Mouse (Mus musculus) intestine, postnatal 0 days (tissue): ENCODE results near the gene Kpna4. TPM values are rescaled to one million over a fixed set of nuclear protein-coding genes. Genes with fewer than 3 reads are reported as not detected.
"Not testable (repeated sequence)": the region's sequence is repeated elsewhere in the genome, so short reads cannot be mapped to it uniquely, and the experiment has no call there.

ENCODE experiments used
- ATAC-seq: fragments of 200-750 bp; cut with Nextera tagmentation; 2 replicates; pipeline ENCODE4 v1.8.0; 2017; ENCODE audit warnings: mild to moderate bottlenecking, moderate TSS enrichment, moderate library complexity
- H3K27ac ChIP-seq: fragments of 300-500 bp; sonication (generic); 2 replicates; pipeline ENCODE4 v1.5.1; 2014; ENCODE audit warnings: mild to moderate bottlenecking, low read depth, low read length, moderate library complexity
- H3K27me3 ChIP-seq: fragments of 300-500 bp; sonication (generic); replicated peaks from 2 replicates; pipeline ENCODE4 v1.6.1; 2014; ENCODE audit warnings: low read length, mixed read lengths; ENCODE audit not compliant: control insufficient read depth, insufficient read depth
- H3K36me3 ChIP-seq: fragments of 300-500 bp; sonication (generic); 2 replicates; pipeline ENCODE4 v1.6.1; 2014; ENCODE audit warnings: mild to moderate bottlenecking, moderate library complexity; ENCODE audit not compliant: control insufficient read depth, insufficient read depth
- H3K4me1 ChIP-seq: fragments of 300-500 bp; sonication (generic); replicated peaks from 2 replicates; pipeline ENCODE4 v1.6.1; 2014; ENCODE audit warnings: antibody characterized with exemption, low read length, mixed read lengths; ENCODE audit not compliant: control insufficient read depth, insufficient read depth
- H3K4me2 ChIP-seq: fragments of 300-500 bp; sonication (generic); replicated peaks from 2 replicates; pipeline ENCODE4 v1.6.1; 2014; ENCODE audit warnings: low read depth, mild to moderate bottlenecking, moderate library complexity
- H3K4me3 ChIP-seq: fragments of 300-500 bp; sonication (generic); 2 replicates; pipeline ENCODE4 v1.5.1; 2014; ENCODE audit warnings: low read depth, low read length
- H3K9ac ChIP-seq: fragments of 300-500 bp; sonication (generic); 2 replicates; pipeline ENCODE4 v1.6.1; 2014; ENCODE audit warnings: mild to moderate bottlenecking, low read depth, low read length
- H3K9me3 ChIP-seq: fragments of 300-500 bp; sonication (generic); 2 replicates; pipeline ENCODE4 v1.6.1; 2016; ENCODE audit warnings: mixed run types; ENCODE audit not compliant: control insufficient read depth
- CTCF ChIP-seq: sonication (generic); IDR thresholded peaks from 2 replicates; pipeline ENCODE4 v1.5.1; 2016; ENCODE audit warnings: low read depth, mild to moderate bottlenecking, control low read depth, antibody characterized with exemption, moderate library complexity
- WGBS: fragments of 180-500 bp; shearing (Covaris S2); extraction: QIAGEN DNeasy Blood & Tissue Kit; methylation state at CpG from one replicate; pipeline ENCODE4 v1.1.7; 2014; 5-methylcytosine and 5-hydroxymethylcytosine counted together
- polyA plus RNA-seq: library from polyadenylated mRNA; unstranded; fragments of >200 nt; fragmentation: Nextera tagmentation; extraction: Ambion mirVana; gene quantifications from 2 replicates; pipeline ENCODE4 v1.2.1, GENCODE M21; 2015

Kpna4 gene
- polyA plus RNA-seq, 1 experiment from 2014 or later, result 18.1 TPM

DNA sequence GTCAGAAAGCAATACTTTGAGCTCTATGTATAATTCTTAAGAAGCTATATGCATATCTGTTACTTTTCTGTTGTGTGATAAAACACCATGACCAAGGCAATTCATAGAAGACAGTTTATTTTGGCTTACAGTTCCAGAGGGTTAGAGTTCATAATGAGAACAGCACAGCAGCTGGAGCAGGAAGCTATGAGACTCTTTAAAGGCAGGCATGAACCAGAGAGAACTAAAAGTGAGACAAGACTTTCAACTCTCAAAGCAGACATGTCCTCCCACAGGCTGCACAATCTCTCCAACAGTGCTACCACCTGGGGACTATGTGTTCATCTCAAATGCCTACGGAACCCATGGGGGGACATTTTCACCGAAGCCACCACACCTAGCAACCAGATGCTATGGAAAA lies 86.8 kb downstream of the Kpna4 start:
- TF ChIP-seq CTCF, result no peak
- 96% methylated on average over 2 of the region's 2 CpGs for WGBS
- H3K4me1 ChIP-seq, result no peaks in the 10 kb centered on the region
- no peak overlapping the region for H3K4me2 ChIP-seq
- no peak overlapping the region for H3K4me3 ChIP-seq
- no peaks in the 10 kb centered on the region for H3K36me3 ChIP-seq
- H3K27me3 ChIP-seq, result no peaks in the 10 kb centered on the region
- no peak overlapping the region for H3K9ac ChIP-seq
- H3K9me3 ChIP-seq, result no peaks in the 10 kb centered on the region
- ATAC-seq, result no peak
- no peak overlapping the region; the same call in 1 of the 2 replicates for H3K27ac ChIP-seq

DNA sequence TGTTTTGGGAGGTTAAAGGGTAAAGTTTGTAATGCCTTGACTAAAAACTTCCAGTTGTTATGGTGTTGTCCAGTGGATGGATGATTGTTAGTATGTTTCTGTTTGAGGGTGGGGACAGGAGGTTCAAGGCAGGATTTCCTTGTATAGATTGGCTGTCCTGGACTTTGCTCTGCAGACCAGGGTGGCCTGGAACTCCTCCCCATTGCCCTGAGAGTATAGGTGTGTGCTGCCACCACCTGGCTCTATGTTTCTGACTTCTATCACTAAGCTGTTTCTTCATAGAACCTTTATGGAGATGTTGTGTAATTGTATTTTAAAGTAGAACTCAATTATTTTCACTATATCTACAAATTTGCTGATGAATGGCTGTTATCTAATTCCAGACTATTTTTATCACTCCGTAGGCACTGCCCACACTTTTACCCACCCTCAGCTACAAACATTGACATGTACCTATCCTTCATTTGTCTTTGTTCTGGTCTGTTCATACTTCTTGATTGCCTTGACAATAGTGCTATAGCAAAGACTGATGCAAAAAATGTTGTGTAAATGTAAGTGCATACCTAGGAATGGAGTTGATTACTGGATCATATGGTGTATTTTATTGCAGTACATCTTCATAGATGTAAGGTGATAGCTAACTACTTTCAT lies 100.7 kb downstream of the Kpna4 start:
- H3K27ac ChIP-seq, result no peak overlapping the region
- 54% methylated on average over 1 of the region's 1 CpGs for WGBS
- H3K9ac ChIP-seq, result no peak overlapping the region
- ATAC-seq, result peak; percentile 97
- H3K4me1 ChIP-seq, result no peaks in the 10 kb centered on the region
- H3K4me3 ChIP-seq, result no peak overlapping the region
- H3K4me2 ChIP-seq, result no peak overlapping the region
- H3K27me3 ChIP-seq, result no peaks in the 10 kb centered on the region
- H3K36me3 ChIP-seq, result peaks cover 59% of the 10 kb centered on the region
- H3K9me3 ChIP-seq, result no peaks in the 10 kb centered on the region
- peak; percentile 71 for TF ChIP-seq CTCF

DNA sequence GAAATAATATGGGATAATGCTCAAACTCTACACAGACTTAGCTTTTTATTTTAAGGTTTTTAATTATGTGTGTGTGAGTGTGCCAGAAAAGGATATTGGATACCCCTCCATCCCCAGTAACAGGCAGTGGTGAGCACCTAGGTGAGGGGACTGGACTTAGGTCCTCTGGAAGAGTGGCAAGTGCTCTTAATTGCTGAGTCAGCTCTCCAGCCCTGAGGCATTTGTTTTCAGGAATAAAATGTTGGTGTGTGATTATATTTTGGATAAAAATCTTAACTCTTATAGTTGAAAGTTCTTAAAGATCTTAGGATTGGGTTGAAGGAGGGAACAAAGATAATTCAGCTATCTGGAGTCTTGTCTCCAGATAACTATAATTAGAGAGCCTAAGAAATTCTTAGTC lies 106.1 kb downstream of the Kpna4 start:
- Histone ChIP-seq H3K27ac (no peak overlapping the region), H3K36me3 (peaks cover 48% of the 10 kb centered on the region), H3K9me3 (no peaks in the 10 kb centered on the region), H3K4me2 (no peak overlapping the region), H3K4me3 (no peak overlapping the region), H3K4me1 (no peaks in the 10 kb centered on the region), H3K27me3 (no peaks in the 10 kb centered on the region), H3K9ac (no peak overlapping the region)
- ATAC-seq, result no peak
- TF ChIP-seq CTCF, result no peak

GRCm38 (mm10) chr3:69020285-69020684 lies 106.6 kb downstream of the Kpna4 start:
- Histone ChIP-seq H3K9ac (no peak overlapping the region), H3K9me3 (no peaks in the 10 kb centered on the region), H3K4me3 (no peak overlapping the region), H3K27me3 (no peaks in the 10 kb centered on the region), H3K36me3 (peaks cover 45% of the 10 kb centered on the region), H3K4me1 (no peaks in the 10 kb centered on the region), H3K4me2 (no peak overlapping the region), H3K27ac (no peak overlapping the region)
- ATAC-seq, result no peak
- TF ChIP-seq CTCF, result peak; percentile 57
- 89% methylated on average over 2 of the region's 2 CpGs for WGBS

DNA sequence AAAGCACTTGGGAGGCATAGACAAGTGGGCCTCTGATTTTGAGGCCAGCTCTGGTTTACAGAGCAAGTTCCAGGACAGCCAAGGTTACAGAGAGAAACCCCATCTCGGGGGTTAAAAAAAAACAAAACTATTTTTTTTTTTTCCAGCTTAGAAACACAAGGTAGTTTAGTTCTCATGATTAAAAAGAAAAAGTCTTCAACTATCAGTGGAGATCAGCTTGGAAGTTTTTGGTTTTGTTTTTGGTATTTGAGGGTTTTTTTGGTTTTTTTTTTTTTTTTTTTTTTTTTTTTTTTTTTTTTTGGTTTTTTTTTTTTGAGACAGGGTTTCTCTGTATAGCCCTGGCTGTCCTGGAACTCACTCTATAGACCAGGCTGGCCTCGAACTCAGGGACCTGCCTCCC lies 108.3 kb downstream of the Kpna4 start:
- H3K36me3 ChIP-seq, result peaks cover 46% of the 10 kb centered on the region
- not testable (repeated sequence) for H3K9me3 ChIP-seq, H3K4me1 ChIP-seq, H3K4me2 ChIP-seq, H3K9ac ChIP-seq, H3K27me3 ChIP-seq, H3K4me3 ChIP-seq, ATAC-seq, H3K27ac ChIP-seq
- WGBS, result 98% methylated on average over 2 of the region's 2 CpGs

- H3K27ac ChIP-seq, result no peak overlapping the region
- no peak for TF ChIP-seq CTCF
- no peak for ATAC-seq
- no peak overlapping the region for H3K9ac ChIP-seq
- no peak overlapping the region for H3K4me3 ChIP-seq
- WGBS, result 87% methylated on average over 3 of the region's 3 CpGs
- peaks cover 42% of the 10 kb centered on the region for H3K36me3 ChIP-seq
- no peak overlapping the region for H3K4me2 ChIP-seq
- no peaks in the 10 kb centered on the region for H3K27me3 ChIP-seq
- H3K9me3 ChIP-seq, result no peaks in the 10 kb centered on the region
- no peaks in the 10 kb centered on the region for H3K4me1 ChIP-seq
Measured at GRCm38 (mm10) chr3:69017181-69017580, 109.7 kb downstream of the Kpna4 start.

Other genes with a start within 250 kb of the Kpna4 start
- gene Ift80, start 122.5 kb downstream of the Kpna4 start, polyA plus RNA-seq, result 1.8 and 1.9 TPM in 2 replicates
- gene Smc4, start 122.4 kb downstream of the Kpna4 start, polyA plus RNA-seq, result 53.3 and 56.6 TPM in 2 replicates
- 16.4 and 18.0 TPM in 2 replicates for gene Trim59, start 82.4 kb downstream of the Kpna4 start, polyA plus RNA-seq
- gene Arl14, start 95.3 kb upstream of the Kpna4 start, polyA plus RNA-seq, result 1.1 TPM in 2 replicates
- gene Ppm1l, start 189.7 kb upstream of the Kpna4 start, polyA plus RNA-seq, result 2.8 and 3.0 TPM in 2 replicates